Mouse (Mus musculus) lung, adult 2 months (tissue): ENCODE measurements around the gene Itpk1.
A peak's percentile ranks its signal among the peaks of the same experiment; 100 is the strongest.

Experiments used
- CTCF ChIP-seq: fragments of 200-500 bp; IDR thresholded peaks from 2 replicates; pipeline ENCODE4 v1.5.1; 2011; ENCODE audit warnings: mild to moderate bottlenecking, low read length, control low read depth; ENCODE audit not compliant: insufficient read depth
- POLR2A ChIP-seq: fragments of 200-500 bp; IDR thresholded peaks from 2 replicates; pipeline ENCODE4 v1.6.1; 2011; ENCODE audit warnings: low read depth, mild to moderate bottlenecking, control low read depth, low read length, borderline replicate concordance; ENCODE audit errors: extremely low read depth

DNA sequence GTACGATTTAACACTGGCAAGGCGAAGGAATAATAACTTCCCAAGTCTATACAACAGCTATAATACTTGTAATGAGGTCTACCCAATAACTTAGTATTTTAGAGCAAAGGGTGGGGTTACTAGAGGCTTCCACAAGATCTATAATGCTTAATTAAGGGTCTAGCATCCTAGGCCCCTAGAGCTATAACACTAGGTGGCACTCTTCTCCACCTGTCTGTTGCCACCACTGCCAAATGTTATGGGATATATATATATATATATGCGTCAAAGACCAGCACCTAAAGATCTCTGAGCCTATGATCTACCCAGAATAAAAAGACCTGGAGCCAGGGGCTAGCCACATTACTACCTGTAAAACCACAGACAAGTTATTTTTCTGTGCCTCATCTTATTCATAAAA is 35.6 kb upstream of the Itpk1 start:
- TF ChIP-seq POLR2A (no peak), CTCF (0 out of 2 replicates have a peak, but pooled peaks have one; percentile 4)
